Mouse (Mus musculus): ENCODE data around the gene Gm37240.

GRCm38 (mm10) chr3:84654246-84654826 lies 1233.0 kb downstream of the Gm37240 start:
- TF ChIP-seq CTCF (IDR thresholded peaks at IDR 0.05; ENCODE audit: borderline replicate concordance, insufficient read depth, low read length) (no peak), POLR2A (IDR thresholded peaks at IDR 0.05; ENCODE audit: low read depth, low read length) (no peak)
